Mouse (Mus musculus): ENCODE data around the gene Map4k1. TPM values are rescaled to one million over a fixed set of nuclear protein-coding genes. Genes with fewer than 3 reads are reported as not detected.

Gene Map4k1
- polyA plus RNA-seq, 1 experiment from 2014 or later: 2.8 TPM

GRCm38 (mm10) chr7:28983141-28983564 lies 1.3 kb downstream of the Map4k1 start:
- Histone ChIP-seq H3K27ac (peak overlapping the region; percentile 86; the same call in 1 of the 2 replicates), H3K4me3 (peak overlapping the region; percentile 80), H3K9me3 (replicated peaks) (no peaks in the 10 kb centered on the region), H3K27me3 (no peaks in the 10 kb centered on the region), H3K4me1 (replicated peaks) (peaks cover 18% of the 10 kb centered on the region), H3K9ac (no peak overlapping the region), H3K36me3 (peaks cover 14% of the 10 kb centered on the region), H3K4me2 (peak overlapping the region; percentile 77)
- no peak for ATAC-seq (replicated peaks; ENCODE audit: insufficient number of reproducible peaks, insufficient read depth, low FRiP score, low read depth)
- WGBS: 56% methylated on average over 11 of the region's 11 CpGs

DNA sequence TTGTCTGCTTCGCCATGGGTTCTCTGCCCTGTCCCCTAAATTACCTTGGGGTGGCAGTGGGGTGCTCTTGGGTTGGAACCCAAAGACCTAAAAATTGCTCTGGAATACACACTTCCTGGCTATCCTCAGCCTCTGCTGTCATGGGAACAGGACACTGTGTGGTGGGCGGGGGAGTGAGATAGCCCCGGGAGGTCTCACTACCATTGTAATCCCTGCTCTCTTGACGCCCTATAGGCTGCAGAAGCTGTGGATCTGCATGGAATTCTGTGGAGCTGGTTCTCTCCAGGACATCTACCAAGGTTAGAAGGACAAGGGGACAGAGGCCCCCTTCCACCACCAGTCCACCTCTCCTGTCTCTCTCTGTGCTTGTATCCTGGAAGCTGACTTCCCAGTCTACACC lies 2.0 kb downstream of the Map4k1 start:
- WGBS: 59% methylated on average over 4 of the region's 4 CpGs
- Histone ChIP-seq H3K4me2 (no peak overlapping the region), H3K27me3 (no peaks in the 10 kb centered on the region), H3K9me3 (replicated peaks) (no peaks in the 10 kb centered on the region), H3K4me3 (no peak overlapping the region), H3K27ac (no peak overlapping the region), H3K36me3 (peaks cover 7% of the 10 kb centered on the region), H3K9ac (no peak overlapping the region), H3K4me1 (replicated peaks) (peaks cover 18% of the 10 kb centered on the region)
- no peak for ATAC-seq (replicated peaks; ENCODE audit: insufficient number of reproducible peaks, insufficient read depth, low FRiP score, low read depth)

- WGBS: 89% methylated on average over 1 of the region's 1 CpGs
- Histone ChIP-seq H3K4me3 (no peak overlapping the region), H3K9ac (no peak overlapping the region), H3K27ac (no peak overlapping the region), H3K4me1 (replicated peaks) (peaks cover 18% of the 10 kb centered on the region), H3K9me3 (replicated peaks) (no peaks in the 10 kb centered on the region), H3K27me3 (no peaks in the 10 kb centered on the region), H3K4me2 (no peak overlapping the region), H3K36me3 (peaks cover under 1% of the 10 kb centered on the region; the same call in 1 of the 2 replicates)
- no peak for ATAC-seq (replicated peaks; ENCODE audit: insufficient number of reproducible peaks, insufficient read depth, low FRiP score, low read depth)
Measured at GRCm38 (mm10) chr7:28984452-28984851, 2.6 kb downstream of the Map4k1 start.

- Histone ChIP-seq H3K9me3 (replicated peaks) (no peaks in the 10 kb centered on the region), H3K4me2 (no peak overlapping the region), H3K27me3 (no peaks in the 10 kb centered on the region), H3K36me3 (no peaks in the 10 kb centered on the region), H3K4me1 (replicated peaks) (peaks cover 17% of the 10 kb centered on the region), H3K4me3 (no peak overlapping the region), H3K9ac (no peak overlapping the region), H3K27ac (no peak overlapping the region)
- 72% methylated on average over 7 of the region's 7 CpGs for WGBS
- ATAC-seq (replicated peaks; ENCODE audit: insufficient number of reproducible peaks, insufficient read depth, low FRiP score, low read depth): no peak
Measured at GRCm38 (mm10) chr7:28985207-28985606, 3.4 kb downstream of the Map4k1 start.

DNA sequence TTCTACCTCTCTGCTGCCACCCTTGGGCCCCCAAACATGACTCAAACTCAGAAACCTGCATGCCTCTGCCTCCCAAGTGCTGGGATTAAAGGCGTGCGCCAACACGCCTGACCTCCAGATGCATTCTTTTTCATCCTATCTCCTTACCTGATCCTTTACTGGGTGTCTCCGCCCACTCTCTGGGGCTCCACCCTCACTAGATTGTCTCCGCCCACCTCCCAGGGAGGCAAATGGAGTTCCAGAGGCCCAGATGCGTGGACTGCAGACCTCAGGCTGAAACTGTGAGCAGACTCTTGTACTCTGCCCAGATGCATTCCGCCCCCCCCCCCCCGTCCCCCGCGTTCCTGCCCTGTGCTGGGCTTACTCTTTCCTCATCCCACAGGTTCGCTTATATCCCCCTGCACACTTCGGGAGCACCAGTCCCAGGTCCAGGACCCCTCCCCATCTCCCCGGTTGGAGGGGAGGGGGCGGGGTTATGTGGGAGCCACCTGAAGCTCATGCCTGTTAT lies 9.0 kb downstream of the Map4k1 start:
- Histone ChIP-seq H3K36me3 (no peaks in the 10 kb centered on the region), H3K27me3 (no peaks in the 10 kb centered on the region), H3K9me3 (replicated peaks) (no peaks in the 10 kb centered on the region), H3K27ac (no peak overlapping the region), H3K4me3 (no peak overlapping the region), H3K9ac (no peak overlapping the region), H3K4me2 (no peak overlapping the region), H3K4me1 (replicated peaks) (no peaks in the 10 kb centered on the region)
- 57% methylated on average over 14 of the region's 14 CpGs for WGBS
- ATAC-seq (replicated peaks; ENCODE audit: insufficient number of reproducible peaks, insufficient read depth, low FRiP score, low read depth): no peak

- Histone ChIP-seq H3K4me1 (replicated peaks) (no peaks in the 10 kb centered on the region), H3K27me3 (no peaks in the 10 kb centered on the region), H3K4me2 (no peak overlapping the region), H3K36me3 (no peaks in the 10 kb centered on the region), H3K4me3 (no peak overlapping the region), H3K9me3 (replicated peaks) (no peaks in the 10 kb centered on the region), H3K27ac (no peak overlapping the region), H3K9ac (no peak overlapping the region)
- ATAC-seq (replicated peaks; ENCODE audit: insufficient number of reproducible peaks, insufficient read depth, low FRiP score, low read depth): no peak
- WGBS: 64% methylated on average over 5 of the region's 5 CpGs
Measured at GRCm38 (mm10) chr7:28991616-28992015, 9.8 kb downstream of the Map4k1 start.

DNA sequence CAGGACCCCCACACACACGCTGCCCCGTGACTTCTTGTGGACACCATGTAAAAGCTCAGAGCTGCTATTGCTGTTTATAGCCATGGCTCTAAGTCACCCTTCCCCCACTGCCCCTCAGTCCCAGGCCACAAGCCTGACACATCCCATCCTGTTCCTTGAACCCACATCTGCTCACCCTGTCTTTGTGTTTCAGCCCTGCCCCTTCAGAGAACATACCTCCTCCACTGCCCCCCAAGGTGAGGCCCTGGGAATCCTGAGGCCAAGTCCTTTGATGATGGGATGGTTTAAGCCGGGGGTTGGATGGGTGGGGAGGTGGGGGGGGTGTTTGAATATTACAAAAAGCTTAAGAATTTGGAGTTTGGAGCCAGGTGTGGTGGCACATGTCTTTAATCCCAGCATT lies 11.1 kb downstream of the Map4k1 start:
- Histone ChIP-seq H3K27ac (no peak overlapping the region), H3K9ac (no peak overlapping the region), H3K27me3 (no peaks in the 10 kb centered on the region), H3K4me1 (replicated peaks) (no peaks in the 10 kb centered on the region), H3K9me3 (replicated peaks) (no peaks in the 10 kb centered on the region), H3K36me3 (no peaks in the 10 kb centered on the region), H3K4me2 (no peak overlapping the region), H3K4me3 (no peak overlapping the region)
- ATAC-seq (replicated peaks; ENCODE audit: insufficient number of reproducible peaks, insufficient read depth, low FRiP score, low read depth): no peak
- 80% methylated on average over 3 of the region's 3 CpGs for WGBS

- Histone ChIP-seq H3K36me3 (no peaks in the 10 kb centered on the region), H3K4me1 (replicated peaks) (no peaks in the 10 kb centered on the region), H3K4me2 (no peak overlapping the region), H3K9me3 (replicated peaks) (no peaks in the 10 kb centered on the region), H3K27ac (no peak overlapping the region), H3K27me3 (no peaks in the 10 kb centered on the region), H3K4me3 (no peak overlapping the region), H3K9ac (no peak overlapping the region)
- WGBS: 76% methylated on average over 3 of the region's 3 CpGs
- no peak for ATAC-seq (replicated peaks; ENCODE audit: insufficient number of reproducible peaks, insufficient read depth, low FRiP score, low read depth)
Measured at GRCm38 (mm10) chr7:28993402-28993801, 11.6 kb downstream of the Map4k1 start.

GRCm38 (mm10) chr7:29000651-29001605 lies 19.1 kb downstream of the Map4k1 start:
- Histone ChIP-seq H3K36me3 (no peaks in the 10 kb centered on the region), H3K27me3 (peaks cover 15% of the 10 kb centered on the region; the same call in 1 of the 2 replicates), H3K27ac (no peak overlapping the region), H3K4me1 (replicated peaks) (peaks cover 9% of the 10 kb centered on the region), H3K9me3 (replicated peaks) (no peaks in the 10 kb centered on the region), H3K9ac (peak overlapping the region; percentile 40), H3K4me3 (peak overlapping the region; percentile 49), H3K4me2 (peak overlapping the region; percentile 87)
- peak; percentile 50 for ATAC-seq (replicated peaks; ENCODE audit: insufficient number of reproducible peaks, insufficient read depth, low FRiP score, low read depth)
- 6% methylated on average over 43 of the region's 43 CpGs for WGBS

DNA sequence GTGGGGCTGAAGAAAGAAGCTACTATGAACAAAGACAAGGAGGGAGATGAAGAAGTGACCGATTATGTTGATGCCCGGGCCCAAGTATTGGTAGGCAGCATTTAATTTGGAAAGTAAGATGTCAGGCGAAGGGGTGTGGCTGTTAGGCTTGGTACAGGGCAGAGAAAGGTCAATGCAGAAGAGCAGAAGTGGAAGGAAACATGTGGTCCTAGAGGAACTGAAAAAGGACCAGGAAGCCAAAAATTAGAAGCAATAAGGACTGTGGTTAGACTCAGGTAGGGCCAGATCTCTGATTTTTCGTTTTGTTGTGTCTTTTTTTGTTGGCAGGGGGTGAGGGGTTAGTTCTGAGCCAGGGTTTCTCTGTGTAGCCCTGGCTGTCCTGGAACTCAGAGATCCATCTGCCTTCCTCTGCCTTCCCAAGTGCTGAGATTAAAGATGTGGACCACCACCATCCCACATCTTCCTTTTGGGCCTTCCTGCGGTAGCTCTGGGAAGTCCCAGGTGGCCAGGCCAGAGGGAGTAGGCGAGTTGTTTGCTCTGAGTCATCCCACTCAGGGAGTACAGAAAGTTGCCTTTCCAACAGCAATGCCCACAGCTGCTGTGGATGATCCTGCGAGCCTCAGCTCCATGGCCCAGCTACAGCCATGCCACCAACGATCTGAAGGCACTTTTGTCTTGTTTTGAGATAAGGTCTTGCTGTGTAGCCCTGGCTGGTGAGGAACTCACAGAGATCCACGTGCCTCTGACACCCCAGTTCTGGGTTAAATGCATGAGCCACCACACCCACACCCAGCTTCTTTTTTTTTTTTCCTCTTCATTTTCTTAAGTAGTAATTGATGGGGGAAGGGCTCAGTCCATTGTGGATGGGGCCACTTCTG lies 25.6 kb downstream of the Map4k1 start:
- no peak for ATAC-seq (replicated peaks; ENCODE audit: insufficient number of reproducible peaks, insufficient read depth, low FRiP score, low read depth)
- H3K4me2 ChIP-seq: no peak overlapping the region
- H3K36me3 ChIP-seq: no peaks in the 10 kb centered on the region
- 69% methylated on average over 9 of the region's 9 CpGs for WGBS
- no peak overlapping the region for H3K9ac ChIP-seq
- H3K9me3 ChIP-seq (replicated peaks): no peaks in the 10 kb centered on the region
- no peak overlapping the region for H3K27ac ChIP-seq
- H3K4me1 ChIP-seq (replicated peaks): no peaks in the 10 kb centered on the region
- H3K4me3 ChIP-seq: no peak overlapping the region
- H3K27me3 ChIP-seq: no peaks in the 10 kb centered on the region

DNA sequence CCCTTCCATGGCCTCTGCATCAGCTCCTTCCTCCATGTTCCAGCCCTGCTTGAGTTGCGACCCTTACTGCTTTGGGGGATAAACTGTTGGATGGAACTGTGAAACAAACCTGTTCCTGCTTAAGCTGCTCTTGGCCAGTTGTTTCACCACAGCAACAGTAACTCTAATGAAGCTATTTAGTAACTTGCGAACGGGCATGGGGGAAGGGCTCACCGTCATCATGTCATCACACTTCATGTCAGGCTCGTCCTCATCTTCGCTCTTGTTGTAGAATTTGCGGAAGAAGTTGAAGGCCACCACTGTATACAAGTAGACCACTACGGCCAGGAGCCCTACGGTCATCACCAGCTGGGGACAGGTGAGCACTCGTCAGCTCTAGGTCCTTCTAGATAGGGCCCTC lies 26.3 kb downstream of the Map4k1 start:
- Histone ChIP-seq H3K4me3 (no peak overlapping the region), H3K4me2 (no peak overlapping the region), H3K4me1 (replicated peaks) (no peaks in the 10 kb centered on the region), H3K27me3 (no peaks in the 10 kb centered on the region), H3K9ac (no peak overlapping the region), H3K36me3 (no peaks in the 10 kb centered on the region), H3K27ac (no peak overlapping the region), H3K9me3 (replicated peaks) (no peaks in the 10 kb centered on the region)
- 89% methylated on average over 10 of the region's 10 CpGs for WGBS
- ATAC-seq (replicated peaks; ENCODE audit: insufficient number of reproducible peaks, insufficient read depth, low FRiP score, low read depth): no peak

Data from heart, embryonic 15.5 days (tissue).